Mouse (Mus musculus) ES-E14 (cell line): ENCODE results near the gene Pxt1. TPM values are rescaled to one million over a fixed set of nuclear protein-coding genes. Genes with fewer than 3 reads are reported as not detected.
A peak's percentile ranks its signal among the peaks of the same experiment; 100 is the strongest.

Experiments used
- DNase-seq: peaks from one replicate; pipeline ENCODE4 v3.0.0-alpha.2; 2013; ENCODE audit warnings: low read depth, low spot score
- H3K27ac ChIP-seq: 2 replicates; pipeline ENCODE4 v1.5.1; 2012; ENCODE audit warnings: low read depth, mild to moderate bottlenecking, low read length, moderate library complexity, mixed read lengths; ENCODE audit not compliant: poor library complexity, insufficient read depth, severe bottlenecking
- H3K36me3 ChIP-seq: 2 replicates; pipeline ENCODE4 v1.6.1; 2012; ENCODE audit warnings: mild to moderate bottlenecking, low read length, moderate library complexity, mixed read lengths; ENCODE audit not compliant: control insufficient read depth, poor library complexity, insufficient read depth, severe bottlenecking
- H3K4me1 ChIP-seq, 2 experiments: fragments of 150-350 bp in 1 of 2; sonication (generic) in 1 of 2; 2 replicates each; pipeline ENCODE4 v1.6.1; 2012; ENCODE audit warnings: low read length in 2 of 2, mild to moderate bottlenecking in 1 of 2, mixed read lengths in 1 of 2; ENCODE audit not compliant: control insufficient read depth in 2 of 2, insufficient read depth in 2 of 2, poor library complexity in 1 of 2
- H3K4me3 ChIP-seq, 2 experiments: fragments of 150-350 bp in 1 of 2; sonication (generic) in 1 of 2; 2 replicates each; pipeline ENCODE4 v1.5.1; 2012; ENCODE audit warnings: low read length in 2 of 2, low read depth in 1 of 2, mild to moderate bottlenecking in 1 of 2, mixed read lengths in 1 of 2; ENCODE audit not compliant: insufficient read depth in 1 of 2, poor library complexity in 1 of 2, severe bottlenecking in 1 of 2
- H3K9ac ChIP-seq: 2 replicates; pipeline ENCODE4 v1.6.1; 2012; ENCODE audit warnings: low read depth, mild to moderate bottlenecking, low read length, mixed read lengths; ENCODE audit not compliant: poor library complexity, insufficient read depth, severe bottlenecking
- H3K9me3 ChIP-seq: fragments of 150-350 bp; sonication (generic); 2 replicates; pipeline ENCODE4 v1.6.1; 2012; ENCODE audit warnings: low read depth, mild to moderate bottlenecking, low read length; ENCODE audit not compliant: control insufficient read depth, insufficient read depth
- CHD2 ChIP-seq: IDR thresholded peaks from 2 replicates; pipeline ENCODE4 v1.6.1; 2014; ENCODE audit warnings: mild to moderate bottlenecking, low read depth, low read length, inconsistent platforms
- HCFC1 ChIP-seq: IDR thresholded peaks from 2 replicates; pipeline ENCODE4 v1.6.1; 2012; ENCODE audit warnings: low read length, inconsistent platforms, borderline replicate concordance; ENCODE audit not compliant: insufficient read depth
- MAFK ChIP-seq: IDR thresholded peaks from 2 replicates; pipeline ENCODE4 v1.6.1; 2014; ENCODE audit warnings: mild to moderate bottlenecking, low read depth, low read length, inconsistent platforms; ENCODE audit not compliant: insufficient read depth
- ZC3H11A ChIP-seq: IDR thresholded peaks from 2 replicates; pipeline ENCODE4 v1.6.1; 2012; ENCODE audit warnings: low read depth, mild to moderate bottlenecking, inconsistent platforms, low read length, borderline replicate concordance
- ZNF384 ChIP-seq: IDR thresholded peaks from 2 replicates; pipeline ENCODE4 v1.6.1; 2012; ENCODE audit warnings: low read depth, low read length, inconsistent platforms
- in situ Hi-C, 2 experiments: fragments of 600-800 bp; cut with MboI; formaldehyde crosslinking; loops; one replicate each; pipeline ENCODE4 v1.15.1; 2025; ENCODE audit warnings: low sequenced_read_pairs in 2 of 2, inconsistent platforms in 1 of 2; ENCODE audit not compliant: unreplicated experiment in 2 of 2
- total RNA-seq: library from RNA; depleted of rRNA; stranded (reverse); fragments of 300-350 nt; gene quantifications from 2 replicates; pipeline ENCODE4 v1.2.3, GENCODE M21; 2012

Pxt1 gene
- total RNA-seq, 1 experiment: 0.36 TPM

DNA sequence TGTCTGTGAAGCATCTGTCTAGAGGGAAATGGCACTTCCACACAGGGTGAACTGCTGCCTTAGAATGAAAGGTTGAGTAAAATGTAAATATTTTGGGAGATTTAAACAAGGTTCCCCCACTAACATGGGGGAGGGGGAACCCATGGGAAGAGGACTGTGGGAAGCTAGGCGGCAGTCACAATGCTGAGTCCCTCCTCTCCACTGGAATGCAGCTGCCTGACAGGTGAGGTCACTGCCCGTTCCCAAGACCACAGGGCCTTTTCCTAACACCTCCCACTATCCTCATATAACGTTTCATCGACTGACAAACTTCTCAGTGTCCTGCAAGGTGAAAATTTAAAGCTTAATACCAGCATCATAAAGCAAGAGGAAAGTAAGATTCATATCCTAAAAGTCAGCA lies 39.0 kb upstream of the Pxt1 start:
- Histone ChIP-seq H3K27ac (no peak overlapping the region), H3K9ac (no peak overlapping the region), H3K4me1 (peaks cover 11 to 19% of the 10 kb centered on the region in 2 experiments; a peak in 3 of 4 replicates), H3K4me3 (no peak overlapping the region), H3K9me3 (no peaks in the 10 kb centered on the region), H3K36me3 (peaks cover 35% of the 10 kb centered on the region)
- in situ Hi-C loops: no loop called here
- TF ChIP-seq ZNF384 (no peak), CHD2 (no peak), ZC3H11A (no peak), MAFK (no peak), HCFC1 (no peak)
- DNase-seq: no peak

GRCm38 (mm10) chr17:28981081-28981480 lies 37.4 kb upstream of the Pxt1 start:
- TF ChIP-seq CHD2 (no peak), ZC3H11A (no peak), HCFC1 (no peak), ZNF384 (no peak)
- in situ Hi-C loops: no loop called here
- peaks cover 34% of the 10 kb centered on the region for H3K36me3 ChIP-seq
- peak overlapping the region; percentile 82 for H3K27ac ChIP-seq
- no peak overlapping the region for H3K4me3 ChIP-seq
- peak; percentile 31 for DNase-seq
- H3K4me1 ChIP-seq: peaks cover 11 to 15% of the 10 kb centered on the region in 2 experiments; a peak in 3 of 4 replicates
- no peaks in the 10 kb centered on the region for H3K9me3 ChIP-seq
- H3K9ac ChIP-seq: no peak overlapping the region

- in situ Hi-C loops: no loop called here
- Histone ChIP-seq H3K9ac (no peak overlapping the region), H3K27ac (no peak overlapping the region), H3K4me1 (peaks cover 10 to 20% of the 10 kb centered on the region in 2 experiments; a peak in 3 of 4 replicates), H3K4me3 (no peak overlapping the region), H3K36me3 (peaks cover 51% of the 10 kb centered on the region), H3K9me3 (no peaks in the 10 kb centered on the region)
- DNase-seq: no peak
- TF ChIP-seq ZC3H11A: no peak
Observed at GRCm38 (mm10) chr17:28979091-28979490, 35.5 kb upstream of the Pxt1 start.

- Histone ChIP-seq H3K4me1 (peaks cover 6 to 12% of the 10 kb centered on the region in 2 experiments; a peak in 3 of 4 replicates), H3K9ac (no peak overlapping the region), H3K36me3 (peaks cover 49% of the 10 kb centered on the region), H3K9me3 (no peaks in the 10 kb centered on the region), H3K27ac (no peak overlapping the region), H3K4me3 (no peak overlapping the region)
- DNase-seq: no peak
- in situ Hi-C loops: no loop called here
- TF ChIP-seq HCFC1 (no peak), ZNF384 (no peak), ZC3H11A (no peak), MAFK (no peak), CHD2 (no peak)
Observed at GRCm38 (mm10) chr17:28970122-28970521, 26.5 kb upstream of the Pxt1 start.

DNA sequence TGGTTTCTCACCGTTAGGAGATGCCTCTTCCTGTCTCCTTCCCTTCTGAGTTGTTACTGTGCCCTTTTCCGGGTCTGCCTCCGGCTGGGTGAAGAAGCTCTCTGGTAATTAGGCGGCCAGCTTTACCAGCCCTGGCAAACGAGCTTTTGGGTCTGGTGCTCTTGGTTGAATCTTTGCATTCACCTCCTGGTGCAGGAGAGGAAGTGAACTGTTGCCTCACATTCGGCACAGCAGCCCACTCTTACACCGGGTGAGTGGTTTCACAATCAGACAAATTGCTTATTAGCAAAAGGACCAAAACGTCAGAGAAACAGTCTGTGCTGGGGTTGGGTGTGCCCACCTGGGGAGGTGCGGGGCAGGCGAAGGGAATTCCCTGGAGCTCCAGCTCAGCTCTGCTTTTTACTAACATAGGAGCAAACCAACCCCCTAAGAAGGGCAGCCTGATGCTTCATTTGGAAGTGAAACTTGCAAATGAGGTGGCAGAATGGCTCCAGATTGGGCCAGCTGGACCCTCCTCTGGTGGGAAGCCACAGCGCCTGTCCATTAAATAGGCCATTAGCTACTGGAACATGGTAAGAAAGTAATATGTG lies 23.5 kb upstream of the Pxt1 start:
- TF ChIP-seq ZC3H11A (no peak), ZNF384 (no peak), CHD2 (no peak), MAFK (no peak), HCFC1 (no peak)
- Histone ChIP-seq H3K9me3 (no peaks in the 10 kb centered on the region), H3K36me3 (peaks cover 61% of the 10 kb centered on the region), H3K4me1 (peaks cover 2 to 8% of the 10 kb centered on the region in 2 experiments; a peak in 3 of 4 replicates), H3K27ac (no peak overlapping the region), H3K9ac (no peak overlapping the region; the same call in 1 of the 2 replicates), H3K4me3 (no peak overlapping the region)
- in situ Hi-C loops: no loop called here
- DNase-seq: no peak
